In the genomic region with DNA sequence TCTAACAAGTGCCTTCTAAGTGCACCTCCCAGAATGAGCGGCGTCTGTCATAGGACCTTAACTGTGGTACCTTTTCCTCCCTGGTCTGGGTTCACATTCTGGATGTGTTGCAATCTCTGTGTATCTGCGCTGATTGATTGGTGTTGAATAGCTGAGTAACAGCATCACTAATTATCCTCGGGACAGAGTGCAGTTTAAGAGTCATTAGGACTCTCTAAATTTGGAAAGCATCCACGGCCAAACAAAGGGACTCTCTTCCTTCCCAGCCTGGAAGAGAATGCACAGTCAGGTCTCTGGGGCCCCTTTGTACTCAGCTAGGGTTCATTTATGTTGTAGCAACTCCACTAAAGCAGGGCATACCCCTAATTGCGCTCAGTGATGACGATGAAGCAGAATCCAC, we compare ENCODE assay signal across 24 mouse cellular contexts. TPM values are rescaled to one million over a fixed set of nuclear protein-coding genes. Genes with fewer than 3 reads are reported as not detected.
DNase-seq lines count a peak whose midpoint lies in the region; ATAC-seq and TF ChIP-seq lines count a peak whose summit lies in the region.
"Had no signal": no experiment of that assay in that cellular context is flagged by ENCODE, and none has a peak within 500 bp of the region (broad histone marks: within the 10 kb centered on the region; RNA-seq: fewer than 3 reads in every experiment).

No protein-coding gene starts in this region.

- H3K36me3 ChIP-seq in embryonic facial prominence, embryonic 14.5 days (ENCODE audit: control insufficient read depth, insufficient read depth, low read length): no peaks in the 10 kb centered on the region
- H3K36me3 ChIP-seq in embryonic facial prominence, embryonic 10.5 days (replicated peaks): no peaks in the 10 kb centered on the region
- no peaks in the 10 kb centered on the region for H3K36me3 ChIP-seq in midbrain, postnatal 0 days (ENCODE audit: insufficient read depth, low read length)
- no peaks in the 10 kb centered on the region for H3K36me3 ChIP-seq in midbrain, embryonic 15.5 days (replicated peaks)
- H3K36me3 ChIP-seq in forebrain, embryonic 16.5 days (ENCODE audit: control insufficient read depth, insufficient read depth): no peaks in the 10 kb centered on the region
- H3K36me3 ChIP-seq: heart, embryonic 13.5 days; intestine, embryonic 15.5 days; kidney, embryonic 15.5 days; limb, embryonic 10.5 days had no signal

- peak; percentile 29 for DNase-seq in embryonic facial prominence, embryonic 14.5 days (ENCODE audit: low spot score)
- no peak for DNase-seq in embryonic facial prominence, embryonic 10.5 days (ENCODE audit: low spot score)
- DNase-seq in midbrain, postnatal 0 days (ENCODE audit: low spot score): peak; percentile 44
- no peak for DNase-seq in heart, postnatal 10 days
- no peak for DNase-seq in frontal cortex, postnatal 14 days (ENCODE audit: low spot score in 2 of 2)
- DNase-seq: adrenal gland, postnatal 10 days; cerebellum, adult 11 months; gastrocnemius, postnatal 14 days; heart, adult 18-20 months; heart, postnatal 4 days; layer of hippocampus, adult 9-11 months; lung, adult 18-20 months; lung, postnatal 14 days; thymus, postnatal 14 days had no signal

- H3K9ac ChIP-seq in embryonic facial prominence, embryonic 14.5 days (ENCODE audit: low read depth, low read length): no peak overlapping the region
- H3K9ac ChIP-seq in midbrain, postnatal 0 days (replicated peaks; ENCODE audit: low read length, poor library complexity, severe bottlenecking): no peak overlapping the region
- H3K9ac ChIP-seq in midbrain, embryonic 15.5 days: no peak overlapping the region
- no peak overlapping the region for H3K9ac ChIP-seq in forebrain, embryonic 16.5 days (replicated peaks; ENCODE audit: low read depth, low read length)
- H3K9ac ChIP-seq: heart, embryonic 13.5 days; intestine, embryonic 15.5 days; kidney, embryonic 15.5 days had no signal

- intact Hi-C loops in heart, postnatal 10 days (cut with DNase I): no loop called here

- no peak for TF ChIP-seq CTCF in midbrain, postnatal 0 days (IDR thresholded peaks at IDR 0.05)

- H3K9me3 ChIP-seq in embryonic facial prominence, embryonic 14.5 days (ENCODE audit: control insufficient read depth, low read length): no peaks in the 10 kb centered on the region
- no peaks in the 10 kb centered on the region for H3K9me3 ChIP-seq in embryonic facial prominence, embryonic 10.5 days
- no peaks in the 10 kb centered on the region for H3K9me3 ChIP-seq in midbrain, postnatal 0 days (ENCODE audit: low read length)
- no peaks in the 10 kb centered on the region for H3K9me3 ChIP-seq in midbrain, embryonic 15.5 days
- no peaks in the 10 kb centered on the region for H3K9me3 ChIP-seq in forebrain, embryonic 16.5 days (ENCODE audit: control insufficient read depth, low read length)
- H3K9me3 ChIP-seq: heart, embryonic 13.5 days; intestine, embryonic 15.5 days; kidney, embryonic 15.5 days; limb, embryonic 10.5 days had no signal

- no peaks in the 10 kb centered on the region for H3K27me3 ChIP-seq in embryonic facial prominence, embryonic 14.5 days (replicated peaks; ENCODE audit: control insufficient read depth, insufficient read depth, low read length)
- H3K27me3 ChIP-seq in embryonic facial prominence, embryonic 10.5 days (replicated peaks; ENCODE audit: low read depth, poor library complexity, severe bottlenecking): no peaks in the 10 kb centered on the region
- H3K27me3 ChIP-seq in midbrain, postnatal 0 days (ENCODE audit: insufficient read depth, low read length): no peaks in the 10 kb centered on the region
- H3K27me3 ChIP-seq in midbrain, embryonic 15.5 days (replicated peaks): no peaks in the 10 kb centered on the region
- H3K27me3 ChIP-seq in forebrain, embryonic 16.5 days (replicated peaks; ENCODE audit: control insufficient read depth, insufficient read depth, low read length): no peaks in the 10 kb centered on the region
- H3K27me3 ChIP-seq: heart, embryonic 13.5 days; intestine, embryonic 15.5 days; kidney, embryonic 15.5 days; megakaryocyte, embryonic 14.5 days had no signal

- H3K4me3 ChIP-seq in embryonic facial prominence, embryonic 14.5 days (ENCODE audit: low read depth, low read length): no peak overlapping the region
- no peak overlapping the region for H3K4me3 ChIP-seq in embryonic facial prominence, embryonic 10.5 days
- no peak overlapping the region for H3K4me3 ChIP-seq in midbrain, postnatal 0 days (ENCODE audit: low read depth, low read length)
- H3K4me3 ChIP-seq in midbrain, embryonic 15.5 days: no peak overlapping the region
- H3K4me3 ChIP-seq in forebrain, embryonic 16.5 days (replicated peaks; ENCODE audit: low read length): no peak overlapping the region
- H3K4me3 ChIP-seq: heart, embryonic 13.5 days; intestine, embryonic 15.5 days; kidney, embryonic 15.5 days; limb, embryonic 10.5 days; megakaryocyte, embryonic 14.5 days had no signal

- H3K4me1 ChIP-seq in embryonic facial prominence, embryonic 14.5 days (ENCODE audit: control insufficient read depth, insufficient read depth, low read length): no peaks in the 10 kb centered on the region
- peaks cover 5% of the 10 kb centered on the region; the same call in 1 of the 2 replicates for H3K4me1 ChIP-seq in embryonic facial prominence, embryonic 10.5 days
- H3K4me1 ChIP-seq in midbrain, postnatal 0 days (ENCODE audit: insufficient read depth, low read length): no peaks in the 10 kb centered on the region
- H3K4me1 ChIP-seq in midbrain, embryonic 15.5 days: no peaks in the 10 kb centered on the region
- peaks cover 7% of the 10 kb centered on the region for H3K4me1 ChIP-seq in forebrain, embryonic 16.5 days (replicated peaks; ENCODE audit: control insufficient read depth, insufficient read depth, low read length)
- H3K4me1 ChIP-seq: heart, embryonic 13.5 days; intestine, embryonic 15.5 days; kidney, embryonic 15.5 days; limb, embryonic 10.5 days; megakaryocyte, embryonic 14.5 days had no signal

- ATAC-seq in embryonic facial prominence, embryonic 14.5 days (ENCODE audit: low read depth): no peak; the same call in 1 of the 2 replicates
- no peak for ATAC-seq in midbrain, postnatal 0 days (ENCODE audit: low FRiP score)
- no peak for ATAC-seq in midbrain, embryonic 15.5 days (replicated peaks)
- peak; percentile 64 for ATAC-seq in forebrain, embryonic 16.5 days
- ATAC-seq: activated CD4-positive, CD25-positive, alpha-beta regulatory T cell, adult 4 months; CD4-positive, CD25-positive, alpha-beta regulatory T cell, adult 4 months; intestine, embryonic 15.5 days had no signal

- WGBS in embryonic facial prominence, embryonic 14.5 days: 54% methylated on average over 7 of the region's 7 CpGs
- WGBS in embryonic facial prominence, embryonic 10.5 days: 44% methylated on average over 7 of the region's 7 CpGs
- 71% methylated on average over 7 of the region's 7 CpGs for whole genome bisulfite sequencing in midbrain, postnatal 0 days
- 62% methylated on average over 7 of the region's 7 CpGs for WGBS in midbrain, embryonic 15.5 days
- 9% methylated on average over 7 of the region's 7 CpGs for WGBS in forebrain, embryonic 16.5 days

- H3K27ac ChIP-seq in embryonic facial prominence, embryonic 14.5 days (replicated peaks; ENCODE audit: low read depth, low read length): no peak overlapping the region
- H3K27ac ChIP-seq in embryonic facial prominence, embryonic 10.5 days (replicated peaks): no peak overlapping the region
- H3K27ac ChIP-seq in midbrain, postnatal 0 days (ENCODE audit: low read depth, low read length): no peak overlapping the region
- H3K27ac ChIP-seq in midbrain, embryonic 15.5 days: no peak overlapping the region
- H3K27ac ChIP-seq in forebrain, embryonic 16.5 days (ENCODE audit: low read length): no peak overlapping the region
- H3K27ac ChIP-seq: heart, embryonic 13.5 days; intestine, embryonic 15.5 days; kidney, embryonic 15.5 days; limb, embryonic 10.5 days had no signal

- no peak overlapping the region for H3K4me2 ChIP-seq in embryonic facial prominence, embryonic 14.5 days (ENCODE audit: low read depth, low read length)
- no peak overlapping the region for H3K4me2 ChIP-seq in midbrain, postnatal 0 days (ENCODE audit: low read depth, low read length, poor library complexity, severe bottlenecking)
- H3K4me2 ChIP-seq in midbrain, embryonic 15.5 days: no peak overlapping the region
- no peak overlapping the region for H3K4me2 ChIP-seq in forebrain, embryonic 16.5 days (ENCODE audit: low read length)
- H3K4me2 ChIP-seq: heart, embryonic 13.5 days; intestine, embryonic 15.5 days; kidney, embryonic 15.5 days had no signal

RNA-seq across cellular contexts. Expression of a gene that starts 50.2 kb away (rescaled TPM):
- 0.08 and 0.18 TPM in 2 replicates for polyA plus RNA-seq in embryonic facial prominence, embryonic 14.5 days (2014; fragmentation: Nextera tagmentation; extraction: Ambion mirVana)
- 0.11 TPM in 1 of 2 replicates, not detected in the other for polyA plus RNA-seq in embryonic facial prominence, embryonic 10.5 days (2016; fragmentation: Nextera tagmentation; extraction: Ambion mirVana)
- 38.6 and 46.9 TPM in 2 replicates for total RNA-seq in midbrain, postnatal 0 days (2014; rRNA removed)
- 19.8 and 22.5 TPM in 2 replicates for polyA plus RNA-seq in midbrain, postnatal 0 days (2015; fragmentation: Nextera tagmentation; extraction: Ambion mirVana)
- 20.4 and 21.6 TPM in 2 replicates for polyA plus RNA-seq in midbrain, embryonic 15.5 days (2015; fragmentation: Nextera tagmentation; extraction: Ambion mirVana)
- 12.4 and 18.0 TPM in 2 replicates for polyA plus RNA-seq in forebrain, embryonic 16.5 days (2015; fragmentation: Nextera tagmentation; extraction: Ambion mirVana)
- under 1 TPM in 1 of 2 experiments, not detected in 1; 0.14 TPM for total RNA-seq in heart, postnatal 10 days (2021)
- total RNA-seq: gastrocnemius, postnatal 14 days; liver, adult 2 months had no signal
- polyA plus RNA-seq: activated CD4-positive, CD25-positive, alpha-beta regulatory T cell, adult 4 months; CD4-positive, CD25-positive, alpha-beta regulatory T cell, adult 4 months; limb, embryonic 10.5 days; liver, adult 2 months had no signal

Comparison
In these comparisons a context has a peak if more than half of its experiments do, and no peak if none do; other contexts are left out.
1. DNase-seq: peak in embryonic facial prominence, embryonic 14.5 days (single experiment) and midbrain, postnatal 0 days (single experiment); none in embryonic facial prominence, embryonic 10.5 days (single experiment), heart, postnatal 10 days (0 of 2) and frontal cortex, postnatal 14 days (0 of 2).
2. RNA of a gene that starts 50.2 kb away (polyA plus RNA-seq): 19.8 to 22.5 TPM in midbrain, postnatal 0 days, 20.4 to 21.6 TPM in midbrain, embryonic 15.5 days and 12.4 to 18.0 TPM in forebrain, embryonic 16.5 days; 0.08 to 0.18 TPM in embryonic facial prominence, embryonic 14.5 days and 0.11 TPM in embryonic facial prominence, embryonic 10.5 days; every median in the first group is over 10 times any median in the second.